Comparison of ENCODE assay signal across 24 mouse cellular contexts in the genomic region with DNA sequence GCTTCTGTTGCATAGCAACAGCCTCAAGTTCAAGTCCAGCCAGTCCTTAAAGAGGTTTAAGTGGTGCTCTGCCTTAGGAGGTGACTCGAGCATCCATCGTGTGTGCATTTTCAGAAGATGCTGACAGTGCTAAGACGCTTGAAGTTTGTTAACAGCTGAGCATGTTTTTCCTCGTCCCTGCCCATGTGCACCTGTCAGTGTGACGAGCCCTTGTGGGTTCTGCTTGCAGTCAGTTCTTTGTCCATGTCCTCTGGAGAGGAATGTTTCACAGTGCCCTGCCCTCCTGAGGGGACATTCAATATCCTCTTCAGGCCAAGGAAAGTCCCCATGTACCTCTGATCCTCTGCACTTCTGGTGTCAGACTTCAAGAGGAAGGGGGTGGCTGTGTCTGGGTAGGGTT. TPM values are rescaled to one million over a fixed set of nuclear protein-coding genes. Genes with fewer than 3 reads are reported as not detected.
"Had no signal": no experiment of that assay in that cellular context is flagged by ENCODE, and none has a peak within 500 bp of the region (broad histone marks: within the 10 kb centered on the region; RNA-seq: fewer than 3 reads in every experiment).

No protein-coding gene starts in this region.

- H3K36me3 ChIP-seq: liver, embryonic 15.5 days; lung, embryonic 15.5 days; midbrain, embryonic 15.5 days; neural tube, embryonic 15.5 days; stomach, embryonic 15.5 days had no signal

- H3K4me3 ChIP-seq: liver, embryonic 15.5 days; lung, embryonic 15.5 days; megakaryocyte, embryonic 14.5 days; midbrain, embryonic 13.5 days; midbrain, embryonic 15.5 days; neural tube, embryonic 13.5 days; neural tube, embryonic 15.5 days; stomach, embryonic 15.5 days had no signal

- H3K27ac ChIP-seq: liver, embryonic 15.5 days; lung, embryonic 15.5 days; macrophage; midbrain, embryonic 13.5 days; midbrain, embryonic 15.5 days; neural tube, embryonic 13.5 days; neural tube, embryonic 15.5 days; stomach, embryonic 15.5 days; stomach, postnatal 0 days had no signal

- DNase-seq: liver, postnatal 0 days; lung, adult 2 months; lung, postnatal 14 days; lung, postnatal 36 days; right cerebral cortex, adult 18-20 months; thymus, adult 2 months; thymus, postnatal 25 days; thymus, postnatal 4 days had no signal

- H3K9ac ChIP-seq: liver, embryonic 15.5 days; liver, postnatal 0 days; lung, embryonic 15.5 days; midbrain, embryonic 13.5 days; midbrain, embryonic 15.5 days; neural tube, embryonic 13.5 days; neural tube, embryonic 15.5 days; stomach, embryonic 15.5 days had no signal

- H3K4me2 ChIP-seq: liver, embryonic 15.5 days; lung, embryonic 15.5 days; midbrain, embryonic 11.5 days; midbrain, embryonic 13.5 days; midbrain, embryonic 15.5 days; neural tube, embryonic 13.5 days; neural tube, embryonic 15.5 days; stomach, embryonic 15.5 days had no signal

- H3K4me1 ChIP-seq: liver, embryonic 15.5 days; lung, embryonic 15.5 days; midbrain, embryonic 13.5 days; midbrain, embryonic 15.5 days; neural tube, embryonic 13.5 days; neural tube, embryonic 15.5 days; stomach, embryonic 15.5 days had no signal

- H3K27me3 ChIP-seq: liver, embryonic 15.5 days; lung, embryonic 15.5 days; megakaryocyte, embryonic 14.5 days; midbrain, embryonic 13.5 days; midbrain, embryonic 15.5 days; neural tube, embryonic 13.5 days; neural tube, embryonic 15.5 days; stomach, embryonic 15.5 days had no signal

- ATAC-seq: liver, postnatal 0 days; lung, postnatal 0 days; midbrain, embryonic 13.5 days; midbrain, embryonic 15.5 days had no signal

- H3K9me3 ChIP-seq: liver, embryonic 15.5 days; lung, embryonic 15.5 days; midbrain, embryonic 15.5 days; neural tube, embryonic 13.5 days; neural tube, embryonic 15.5 days; stomach, embryonic 15.5 days had no signal

RNA-seq across cellular contexts. Expression of a gene that starts 12.5 kb away (rescaled TPM):
- total RNA-seq: megakaryocyte progenitor cell, adult 5-6 weeks; midbrain, postnatal 0 days; monocyte, adult 5-6 weeks had no signal
- polyA plus RNA-seq: macrophage; midbrain, embryonic 15.5 days; midbrain, postnatal 0 days; spleen, adult 2 months had no signal
